ENCODE assay signal across 21 mouse cellular contexts in genomic region chr2:34989749-34990148, GRCm38 (mm10). TPM values are rescaled to one million over a fixed set of nuclear protein-coding genes. Genes with fewer than 3 reads are reported as not detected.
"Had no signal": no experiment of that assay in that cellular context is flagged by ENCODE, and none has a peak within 500 bp of the region (broad histone marks: within the 10 kb centered on the region; RNA-seq: fewer than 3 reads in every experiment).

No protein-coding gene starts in this region.

- H3K27ac ChIP-seq: liver, embryonic 13.5 days; liver, embryonic 15.5 days; lung, embryonic 15.5 days; midbrain, embryonic 10.5 days; midbrain, embryonic 13.5 days; neural tube, embryonic 15.5 days; stomach, embryonic 15.5 days had no signal

- H3K36me3 ChIP-seq: liver, embryonic 13.5 days; liver, embryonic 15.5 days; lung, embryonic 15.5 days; midbrain, embryonic 10.5 days; midbrain, embryonic 13.5 days; neural tube, embryonic 13.5 days; neural tube, embryonic 15.5 days; stomach, embryonic 15.5 days had no signal

- ATAC-seq: liver, postnatal 0 days; lung, postnatal 0 days; midbrain, embryonic 13.5 days; midbrain, embryonic 16.5 days had no signal

- H3K27me3 ChIP-seq: liver, embryonic 15.5 days; lung, embryonic 15.5 days; midbrain, embryonic 13.5 days; neural tube, embryonic 13.5 days; neural tube, embryonic 15.5 days; stomach, embryonic 15.5 days had no signal

- H3K4me3 ChIP-seq: liver, embryonic 13.5 days; liver, embryonic 15.5 days; lung, embryonic 15.5 days; midbrain, embryonic 10.5 days; midbrain, embryonic 13.5 days; myocyte; neural tube, embryonic 13.5 days; neural tube, embryonic 15.5 days; stomach, embryonic 15.5 days had no signal

- H3K4me2 ChIP-seq: liver, embryonic 13.5 days; liver, embryonic 15.5 days; lung, embryonic 15.5 days; midbrain, embryonic 13.5 days; neural tube, embryonic 13.5 days; neural tube, embryonic 15.5 days; stomach, embryonic 15.5 days had no signal

- H3K4me1 ChIP-seq: liver, embryonic 13.5 days; liver, embryonic 15.5 days; lung, embryonic 15.5 days; stomach, embryonic 15.5 days had no signal

- H3K9me3 ChIP-seq: liver, embryonic 13.5 days; liver, embryonic 15.5 days; lung, embryonic 15.5 days; midbrain, embryonic 10.5 days; midbrain, embryonic 13.5 days; neural tube, embryonic 13.5 days; neural tube, embryonic 15.5 days; stomach, embryonic 15.5 days had no signal

- H3K9ac ChIP-seq: liver, embryonic 13.5 days; liver, embryonic 15.5 days; liver, postnatal 0 days; lung, embryonic 15.5 days; midbrain, embryonic 13.5 days; neural tube, embryonic 13.5 days; neural tube, embryonic 15.5 days; stomach, embryonic 15.5 days had no signal

- DNase-seq: liver, embryonic 13.5 days; liver, postnatal 0 days; lung, adult 2 months; lung, postnatal 4 days; retina, postnatal 1 day; right cerebral cortex, adult 18-20 months; right cerebral cortex, postnatal 14 days; thymus, adult 18-20 months; thymus, postnatal 14 days; thymus, postnatal 36 days had no signal

RNA-seq across cellular contexts. Expression of gene Traf1, which starts 28.2 kb away (rescaled TPM):
- polyA plus RNA-seq: neural tube, embryonic 11.5 days had no signal
